Mouse (Mus musculus): Measurements from ENCODE around the gene Cdc42ep4.

DNA sequence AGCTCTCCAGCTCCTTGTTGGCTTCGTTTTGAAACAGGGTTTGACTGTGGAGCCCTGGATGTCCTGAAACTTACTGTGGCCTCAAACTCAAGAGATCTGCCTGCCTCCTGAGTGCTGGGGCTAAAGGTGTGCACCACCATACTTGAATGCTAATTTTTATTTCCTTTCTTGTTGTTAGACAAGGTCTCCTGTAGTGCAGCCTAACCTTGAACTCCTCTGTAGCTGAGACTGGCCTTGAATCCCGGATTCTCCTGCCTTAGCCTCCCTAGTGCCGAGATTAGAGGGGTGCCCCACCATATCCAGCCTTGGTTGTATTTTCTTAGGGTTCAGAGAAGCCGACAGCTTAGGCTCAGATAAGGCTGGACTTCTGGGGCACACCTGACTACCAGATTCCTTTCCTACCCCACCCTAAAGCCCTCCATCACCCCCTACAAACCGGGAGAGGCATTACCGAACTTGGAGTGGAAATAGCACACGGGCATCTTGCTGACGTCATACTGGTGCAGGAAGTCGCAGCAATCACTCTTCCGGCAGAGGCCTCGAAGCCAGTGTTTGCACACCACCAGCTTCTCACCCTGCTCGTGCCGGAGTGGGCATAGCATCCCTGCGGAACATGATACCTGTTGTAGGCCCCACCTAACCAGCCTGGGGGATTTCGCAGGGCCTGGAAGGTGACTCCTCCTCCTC lies 45.6 kb downstream of the Cdc42ep4 start:
- TF ChIP-seq POLR2A (IDR thresholded peaks at IDR 0.05; ENCODE audit: borderline replicate concordance, extremely low read depth, insufficient read depth, insufficient read length, poor library complexity, severe bottlenecking) = no peak
- no peak for TF ChIP-seq CTCF (IDR thresholded peaks at IDR 0.05; ENCODE audit: borderline replicate concordance, extremely low read depth, insufficient read depth, insufficient read length)
